Mouse (Mus musculus): Measurements from ENCODE around the gene Mrfap1.

The Mrfap1 gene

GRCm38 (mm10) chr5:36791861-36792260 is 4.7 kb downstream of the Mrfap1 start:
- no peak for ATAC-seq (ENCODE audit: insufficient number of reproducible peaks, low FRiP score, low TSS enrichment)

GRCm38 (mm10) chr5:36786052-36786451 is 10.5 kb downstream of the Mrfap1 start:
- no peak for ATAC-seq (ENCODE audit: insufficient number of reproducible peaks, low FRiP score, low TSS enrichment)

- no peak for ATAC-seq (ENCODE audit: insufficient number of reproducible peaks, low FRiP score, low TSS enrichment)
Measured at GRCm38 (mm10) chr5:36779512-36779911, 17.1 kb downstream of the Mrfap1 start.

- no peak for ATAC-seq (ENCODE audit: insufficient number of reproducible peaks, low FRiP score, low TSS enrichment)
Measured at GRCm38 (mm10) chr5:36778901-36779300, 17.7 kb downstream of the Mrfap1 start.

GRCm38 (mm10) chr5:36777186-36777585 is 19.4 kb downstream of the Mrfap1 start:
- ATAC-seq (ENCODE audit: insufficient number of reproducible peaks, low FRiP score, low TSS enrichment), result no peak

- no peak for ATAC-seq (ENCODE audit: insufficient number of reproducible peaks, low FRiP score, low TSS enrichment)
Measured at GRCm38 (mm10) chr5:36776021-36776575, 20.5 kb downstream of the Mrfap1 start.

GRCm38 (mm10) chr5:36775317-36775716 is 21.3 kb downstream of the Mrfap1 start:
- no peak for ATAC-seq (ENCODE audit: insufficient number of reproducible peaks, low FRiP score, low TSS enrichment)

- ATAC-seq (ENCODE audit: insufficient number of reproducible peaks, low FRiP score, low TSS enrichment), result no peak
Measured at GRCm38 (mm10) chr5:36772586-36772985, 24.0 kb downstream of the Mrfap1 start.

GRCm38 (mm10) chr5:36769603-36770002 is 27.0 kb downstream of the Mrfap1 start:
- no peak for ATAC-seq (ENCODE audit: insufficient number of reproducible peaks, low FRiP score, low TSS enrichment)

- ATAC-seq (ENCODE audit: insufficient number of reproducible peaks, low FRiP score, low TSS enrichment), result peak; percentile 80
Measured at GRCm38 (mm10) chr5:36766958-36767703, 29.4 kb downstream of the Mrfap1 start.

GRCm38 (mm10) chr5:36759848-36760247 is 36.7 kb downstream of the Mrfap1 start:
- ATAC-seq (ENCODE audit: insufficient number of reproducible peaks, low FRiP score, low TSS enrichment), result no peak

- no peak for ATAC-seq (ENCODE audit: insufficient number of reproducible peaks, low FRiP score, low TSS enrichment)
Measured at GRCm38 (mm10) chr5:36757033-36757432, 39.5 kb downstream of the Mrfap1 start.

GRCm38 (mm10) chr5:36750119-36751078 is 46.2 kb downstream of the Mrfap1 start:
- no peak for ATAC-seq (ENCODE audit: insufficient number of reproducible peaks, low FRiP score, low TSS enrichment)

GRCm38 (mm10) chr5:36748536-36749061 is 48.0 kb downstream of the Mrfap1 start, which contains the start of gene Bloc1s4:
Bloc1s4 (minus strand) TSS chr5:36748650.
- peak; percentile 92 for ATAC-seq (ENCODE audit: insufficient number of reproducible peaks, low FRiP score, low TSS enrichment)

- ATAC-seq (ENCODE audit: insufficient number of reproducible peaks, low FRiP score, low TSS enrichment), result peak; percentile 26; the same call in 1 of the 2 replicates
Measured at GRCm38 (mm10) chr5:36747794-36748535, 48.6 kb downstream of the Mrfap1 start.

- no peak for ATAC-seq (ENCODE audit: insufficient number of reproducible peaks, low FRiP score, low TSS enrichment)
Measured at GRCm38 (mm10) chr5:36747071-36747470, 49.5 kb downstream of the Mrfap1 start.
